Comparison of ENCODE assay signal across 10 mouse cellular contexts in the genomic region with DNA sequence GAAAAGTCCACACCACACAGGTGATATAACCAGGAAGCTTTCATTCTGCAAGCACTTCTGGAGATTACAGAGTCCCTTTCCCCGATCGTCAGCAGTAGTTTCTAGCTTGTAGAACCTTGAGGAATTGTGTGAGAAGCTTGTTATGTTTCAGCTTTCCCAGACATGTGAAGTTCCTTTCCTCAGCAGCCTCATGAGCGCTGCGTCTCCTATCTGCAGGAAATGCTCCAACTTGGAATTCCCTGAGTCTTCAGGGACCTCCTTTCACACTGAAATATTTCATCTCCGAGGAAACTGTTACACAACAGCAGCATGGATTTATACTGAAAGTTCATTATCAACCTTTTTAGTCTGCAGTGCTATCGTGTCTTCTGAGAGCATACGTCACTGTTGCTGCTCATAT.
DNase-seq lines count a peak whose midpoint lies in the region; ATAC-seq and TF ChIP-seq lines count a peak whose summit lies in the region.
"Had no signal": no experiment of that assay in that cellular context is flagged by ENCODE, and none has a peak within 500 bp of the region (broad histone marks: within the 10 kb centered on the region; RNA-seq: fewer than 3 reads in every experiment).

No protein-coding gene starts in this region.

- H3K36me3 ChIP-seq in liver, postnatal 0 days (replicated peaks; ENCODE audit: insufficient read depth, low read length), result no peaks in the 10 kb centered on the region
- H3K36me3 ChIP-seq in liver, embryonic 11.5 days (ENCODE audit: control insufficient read depth, insufficient read depth, low read length), result no peaks in the 10 kb centered on the region
- no peaks in the 10 kb centered on the region for H3K36me3 ChIP-seq in kidney, embryonic 15.5 days
- H3K36me3 ChIP-seq: stomach, embryonic 15.5 days had no signal

- H3K27me3 ChIP-seq in liver, postnatal 0 days (ENCODE audit: insufficient read depth, low read length), result no peaks in the 10 kb centered on the region
- H3K27me3 ChIP-seq in liver, embryonic 11.5 days (replicated peaks; ENCODE audit: control insufficient read depth, insufficient read depth, low read length), result no peaks in the 10 kb centered on the region
- H3K27me3 ChIP-seq in kidney, embryonic 15.5 days, result no peaks in the 10 kb centered on the region
- H3K27me3 ChIP-seq: stomach, embryonic 15.5 days had no signal

- no peak for ATAC-seq in liver, postnatal 0 days
- no peak for ATAC-seq in liver, embryonic 11.5 days (replicated peaks; ENCODE audit: low FRiP score)
- ATAC-seq in kidney, embryonic 15.5 days (replicated peaks; ENCODE audit: low FRiP score), result no peak

- H3K4me3 ChIP-seq in liver, postnatal 0 days (ENCODE audit: low read depth, low read length), result no peak overlapping the region
- H3K4me3 ChIP-seq in liver, embryonic 11.5 days (ENCODE audit: low read depth, low read length), result no peak overlapping the region
- no peak overlapping the region for H3K4me3 ChIP-seq in kidney, embryonic 15.5 days (replicated peaks)
- H3K4me3 ChIP-seq: stomach, embryonic 15.5 days had no signal

- 0 out of 2 replicates have a peak, but pooled peaks have one; percentile 3 for TF ChIP-seq CTCF in liver, postnatal 0 days (IDR thresholded peaks at IDR 0.05; ENCODE audit: low read depth)

- H3K9me3 ChIP-seq in liver, postnatal 0 days (ENCODE audit: low read length), result no peaks in the 10 kb centered on the region
- no peaks in the 10 kb centered on the region for H3K9me3 ChIP-seq in liver, embryonic 11.5 days (ENCODE audit: control insufficient read depth, low read length)
- H3K9me3 ChIP-seq in kidney, embryonic 15.5 days (replicated peaks), result no peaks in the 10 kb centered on the region
- H3K9me3 ChIP-seq: stomach, embryonic 15.5 days had no signal

- no peaks in the 10 kb centered on the region for H3K4me1 ChIP-seq in liver, postnatal 0 days (ENCODE audit: insufficient read depth)
- no peaks in the 10 kb centered on the region for H3K4me1 ChIP-seq in liver, embryonic 11.5 days (replicated peaks; ENCODE audit: control insufficient read depth, insufficient read depth, low read length)
- H3K4me1 ChIP-seq in kidney, embryonic 15.5 days, result 0 out of 2 replicates have a peak, but pooled peaks cover 2% of the 10 kb centered on the region
- H3K4me1 ChIP-seq: stomach, embryonic 15.5 days had no signal

- H3K4me2 ChIP-seq in liver, postnatal 0 days (ENCODE audit: low read depth, low read length), result no peak overlapping the region
- no peak overlapping the region for H3K4me2 ChIP-seq in liver, embryonic 11.5 days
- H3K4me2 ChIP-seq in kidney, embryonic 15.5 days, result no peak overlapping the region
- H3K4me2 ChIP-seq: stomach, embryonic 15.5 days had no signal

- H3K27ac ChIP-seq in liver, postnatal 0 days (ENCODE audit: low read depth), result no peak overlapping the region
- H3K27ac ChIP-seq in liver, embryonic 11.5 days (ENCODE audit: low read depth, low read length), result no peak overlapping the region
- H3K27ac ChIP-seq in kidney, embryonic 15.5 days, result peak overlapping the region; percentile 63
- H3K27ac ChIP-seq: stomach, embryonic 15.5 days had no signal

- H3K9ac ChIP-seq in liver, postnatal 0 days (replicated peaks), result no peak overlapping the region
- H3K9ac ChIP-seq in liver, embryonic 11.5 days (ENCODE audit: low read depth, low read length), result no peak overlapping the region
- no peak overlapping the region for H3K9ac ChIP-seq in kidney, embryonic 15.5 days
- H3K9ac ChIP-seq: stomach, embryonic 15.5 days had no signal

- DNase-seq in adrenal gland, postnatal 14 days, result peak; percentile 4
- no peak for DNase-seq in adrenal gland, adult 18-20 months (ENCODE audit: low spot score in 2 of 2)
- no peak for DNase-seq in liver, postnatal 0 days
- DNase-seq in liver, embryonic 11.5 days (ENCODE audit: low spot score), result no peak
- DNase-seq in heart, adult 8-10 months (ENCODE audit: low spot score), result peak; percentile 64
- no peak for DNase-seq in layer of hippocampus, postnatal 25 days (ENCODE audit: extremely low spot score in 1 of 2, low spot score in 1 of 2)
- no peak for DNase-seq in thymus, postnatal 25 days
- DNase-seq: cerebellum, postnatal 10 days had no signal

- TF ChIP-seq EP300 in liver, postnatal 0 days (IDR thresholded peaks at IDR 0.05; ENCODE audit: low read depth), result no peak

- whole genome bisulfite sequencing in liver, postnatal 0 days (ENCODE audit: insufficient replicate concordance), result 59% methylated on average over 7 of the region's 7 CpGs
- 59% methylated on average over 7 of the region's 7 CpGs for WGBS in liver, embryonic 11.5 days
- WGBS in kidney, embryonic 15.5 days, result 54% methylated on average over 7 of the region's 7 CpGs

Comparison
In these comparisons a context has a peak if more than half of its experiments do, and no peak if none do; other contexts are left out.
1. DNase-seq: peak in adrenal gland, postnatal 14 days (single experiment) and heart, adult 8-10 months (single experiment); none in adrenal gland, adult 18-20 months (0 of 2), liver, postnatal 0 days (single experiment), liver, embryonic 11.5 days (single experiment), layer of hippocampus, postnatal 25 days (0 of 2) and thymus, postnatal 25 days (single experiment).